Mouse (Mus musculus) lung, embryonic 14.5 days (tissue): ENCODE measurements around the gene Cyp2c23. TPM values are rescaled to one million over a fixed set of nuclear protein-coding genes. Genes with fewer than 3 reads are reported as not detected.

ENCODE experiments used
- ATAC-seq: fragments of 200-750 bp; cut with Nextera tagmentation; 2 replicates; pipeline ENCODE4 v1.8.0; 2017; ENCODE audit warnings: mild to moderate bottlenecking, moderate TSS enrichment, moderate library complexity; ENCODE audit not compliant: insufficient read depth
- DNase-seq: peaks from one replicate; pipeline ENCODE4 v3.0.0-alpha.2; 2015
- H3K27ac ChIP-seq: fragments of 300-500 bp; sonication (generic); 2 replicates; pipeline ENCODE4 v1.5.1; 2014; ENCODE audit warnings: low read depth, mild to moderate bottlenecking, moderate library complexity
- H3K27me3 ChIP-seq: fragments of 300-500 bp; sonication (generic); 2 replicates; pipeline ENCODE4 v1.6.1; 2014; ENCODE audit warnings: low read length, control low read depth; ENCODE audit not compliant: insufficient read depth
- H3K36me3 ChIP-seq: fragments of 300-500 bp; sonication (generic); 2 replicates; pipeline ENCODE4 v1.6.1; 2014; ENCODE audit warnings: control low read depth; ENCODE audit not compliant: insufficient read depth
- H3K4me1 ChIP-seq: fragments of 300-500 bp; sonication (generic); 2 replicates; pipeline ENCODE4 v1.6.1; 2014; ENCODE audit warnings: antibody characterized with exemption, control low read depth; ENCODE audit not compliant: insufficient read depth
- H3K4me2 ChIP-seq: fragments of 300-500 bp; sonication (generic); 2 replicates; pipeline ENCODE4 v1.6.1; 2014; ENCODE audit warnings: mild to moderate bottlenecking
- H3K4me3 ChIP-seq: fragments of 300-500 bp; sonication (generic); 2 replicates; pipeline ENCODE4 v1.5.1; 2014; ENCODE audit warnings: low read depth, low read length
- H3K9ac ChIP-seq: fragments of 300-500 bp; sonication (generic); 2 replicates; pipeline ENCODE4 v1.6.1; 2014
- H3K9me3 ChIP-seq: fragments of 300-500 bp; sonication (generic); 2 replicates; pipeline ENCODE4 v1.6.1; 2016; ENCODE audit warnings: low read depth, low read length, control low read depth
- CTCF ChIP-seq: IDR thresholded peaks from 2 replicates; pipeline ENCODE4 v1.5.1; 2016; ENCODE audit warnings: antibody characterized with exemption, low read depth
- WGBS: fragments of 180-500 bp; shearing (Covaris S2); extraction: QIAGEN DNeasy Blood & Tissue Kit; methylation state at CpG from one replicate; pipeline ENCODE4 v1.1.7; 2014; 5-methylcytosine and 5-hydroxymethylcytosine counted together
- polyA plus RNA-seq: library from polyadenylated mRNA; unstranded; fragments of >200 nt; fragmentation: Nextera tagmentation; extraction: Ambion mirVana; gene quantifications from 2 replicates; pipeline ENCODE4 v1.2.1, GENCODE M21; 2014

The Cyp2c23 gene
- polyA plus RNA-seq, 1 experiment from 2014 or later = 0.42 TPM

- DNase-seq = no peak
- TF ChIP-seq CTCF = no peak
- no peaks in the 10 kb centered on the region for H3K27me3 ChIP-seq
- no peak overlapping the region for H3K4me2 ChIP-seq
- no peak overlapping the region for H3K4me3 ChIP-seq
- no peak for ATAC-seq
- no peaks in the 10 kb centered on the region for H3K36me3 ChIP-seq
- no peaks in the 10 kb centered on the region for H3K4me1 ChIP-seq
- H3K9ac ChIP-seq = no peak overlapping the region
- 89% methylated on average over 6 of the region's 6 CpGs for WGBS
- H3K9me3 ChIP-seq = no peaks in the 10 kb centered on the region
- no peak overlapping the region for H3K27ac ChIP-seq
Observed at GRCm38 (mm10) chr19:43974221-43974620, 54.8 kb downstream of the Cyp2c23 start.

- Histone ChIP-seq H3K4me3 (no peak overlapping the region), H3K27me3 (no peaks in the 10 kb centered on the region), H3K27ac (no peak overlapping the region), H3K36me3 (no peaks in the 10 kb centered on the region), H3K9ac (no peak overlapping the region), H3K9me3 (no peaks in the 10 kb centered on the region), H3K4me1 (no peaks in the 10 kb centered on the region), H3K4me2 (no peak overlapping the region)
- ATAC-seq = no peak
- DNase-seq = no peak
- WGBS = 75% methylated on average over 9 of the region's 9 CpGs
- TF ChIP-seq CTCF = no peak
Observed at GRCm38 (mm10) chr19:43973711-43974110, 55.3 kb downstream of the Cyp2c23 start.

- WGBS = 88% methylated on average over 8 of the region's 8 CpGs
- Histone ChIP-seq H3K4me3 (no peak overlapping the region), H3K9ac (no peak overlapping the region), H3K4me1 (no peaks in the 10 kb centered on the region), H3K4me2 (no peak overlapping the region), H3K27me3 (no peaks in the 10 kb centered on the region), H3K9me3 (no peaks in the 10 kb centered on the region), H3K27ac (no peak overlapping the region), H3K36me3 (no peaks in the 10 kb centered on the region)
- ATAC-seq (no peak), DNase-seq (no peak)
- TF ChIP-seq CTCF = no peak
Observed at GRCm38 (mm10) chr19:43972129-43972528, 56.9 kb downstream of the Cyp2c23 start.

GRCm38 (mm10) chr19:43968436-43969026 lies 60.5 kb downstream of the Cyp2c23 start:
- Histone ChIP-seq H3K27me3 (no peaks in the 10 kb centered on the region), H3K4me1 (no peaks in the 10 kb centered on the region), H3K9ac (no peak overlapping the region), H3K27ac (no peak overlapping the region), H3K4me2 (no peak overlapping the region), H3K4me3 (no peak overlapping the region), H3K9me3 (no peaks in the 10 kb centered on the region), H3K36me3 (no peaks in the 10 kb centered on the region)
- WGBS = 59% methylated on average over 10 of the region's 11 CpGs
- TF ChIP-seq CTCF = no peak
- ATAC-seq (no peak), DNase-seq (no peak)

- H3K27me3 ChIP-seq = no peaks in the 10 kb centered on the region
- no peak overlapping the region for H3K27ac ChIP-seq
- no peak for TF ChIP-seq CTCF
- no peaks in the 10 kb centered on the region for H3K4me1 ChIP-seq
- H3K4me3 ChIP-seq = no peak overlapping the region
- ATAC-seq (no peak), DNase-seq (no peak)
- WGBS = 75% methylated on average over 2 of the region's 2 CpGs
- no peaks in the 10 kb centered on the region for H3K9me3 ChIP-seq
- no peak overlapping the region for H3K9ac ChIP-seq
- no peak overlapping the region for H3K4me2 ChIP-seq
- no peaks in the 10 kb centered on the region for H3K36me3 ChIP-seq
Observed at GRCm38 (mm10) chr19:43966481-43966880, 62.5 kb downstream of the Cyp2c23 start.

- no peak for TF ChIP-seq CTCF
- Histone ChIP-seq H3K9ac (no peak overlapping the region), H3K4me1 (no peaks in the 10 kb centered on the region), H3K27me3 (no peaks in the 10 kb centered on the region), H3K4me2 (no peak overlapping the region), H3K4me3 (no peak overlapping the region), H3K9me3 (no peaks in the 10 kb centered on the region), H3K36me3 (no peaks in the 10 kb centered on the region), H3K27ac (no peak overlapping the region)
- no peak for ATAC-seq
- WGBS = 63% methylated on average over 11 of the region's 11 CpGs
- DNase-seq = no peak
Observed at GRCm38 (mm10) chr19:43965496-43966085, 63.4 kb downstream of the Cyp2c23 start.

GRCm38 (mm10) chr19:43962795-43963194 lies 66.2 kb downstream of the Cyp2c23 start:
- no peaks in the 10 kb centered on the region for H3K27me3 ChIP-seq
- no peaks in the 10 kb centered on the region for H3K36me3 ChIP-seq
- no peak for TF ChIP-seq CTCF
- ATAC-seq (no peak), DNase-seq (no peak)
- no peak overlapping the region for H3K4me2 ChIP-seq
- no peaks in the 10 kb centered on the region for H3K9me3 ChIP-seq
- 66% methylated on average over 9 of the region's 9 CpGs for WGBS
- H3K4me3 ChIP-seq = no peak overlapping the region
- H3K9ac ChIP-seq = no peak overlapping the region
- no peak overlapping the region for H3K27ac ChIP-seq
- peaks cover 2% of the 10 kb centered on the region; the same call in 1 of the 2 replicates for H3K4me1 ChIP-seq
